Mouse (Mus musculus): Measurements from ENCODE around the gene Fam171a2.

Gene Fam171a2

DNA sequence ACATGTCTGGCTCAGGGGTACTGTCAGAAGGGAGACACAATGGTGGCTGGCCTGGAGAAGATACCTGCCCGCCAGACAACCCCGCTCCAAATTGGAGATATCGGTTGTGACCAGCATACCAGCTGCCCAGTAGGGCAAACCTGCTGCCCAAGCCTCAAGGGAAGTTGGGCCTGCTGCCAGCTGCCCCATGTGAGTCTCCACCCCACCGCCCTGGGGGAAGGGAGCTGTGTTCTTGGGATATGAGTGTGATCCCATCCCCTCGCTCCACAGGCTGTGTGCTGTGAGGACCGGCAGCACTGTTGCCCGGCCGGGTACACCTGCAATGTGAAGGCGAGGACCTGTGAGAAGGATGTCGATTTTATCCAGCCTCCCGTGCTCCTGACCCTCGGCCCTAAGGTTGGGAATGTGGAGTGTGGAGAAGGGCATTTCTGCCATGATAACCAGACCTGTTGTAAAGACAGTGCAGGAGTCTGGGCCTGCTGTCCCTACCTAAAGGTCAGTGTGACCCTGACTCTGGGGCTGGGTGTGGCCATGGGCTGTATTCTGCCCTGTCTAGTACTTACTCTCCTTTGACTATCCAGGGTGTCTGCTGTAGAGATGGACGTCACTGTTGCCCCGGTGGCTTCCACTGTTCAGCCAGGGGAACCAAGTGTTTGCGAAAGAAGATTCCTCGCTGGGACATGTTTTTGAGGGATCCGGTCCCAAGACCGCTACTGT is 11.6 kb downstream of the Fam171a2 start:
- DNase-seq (ENCODE audit: low spot score), result no peak

DNA sequence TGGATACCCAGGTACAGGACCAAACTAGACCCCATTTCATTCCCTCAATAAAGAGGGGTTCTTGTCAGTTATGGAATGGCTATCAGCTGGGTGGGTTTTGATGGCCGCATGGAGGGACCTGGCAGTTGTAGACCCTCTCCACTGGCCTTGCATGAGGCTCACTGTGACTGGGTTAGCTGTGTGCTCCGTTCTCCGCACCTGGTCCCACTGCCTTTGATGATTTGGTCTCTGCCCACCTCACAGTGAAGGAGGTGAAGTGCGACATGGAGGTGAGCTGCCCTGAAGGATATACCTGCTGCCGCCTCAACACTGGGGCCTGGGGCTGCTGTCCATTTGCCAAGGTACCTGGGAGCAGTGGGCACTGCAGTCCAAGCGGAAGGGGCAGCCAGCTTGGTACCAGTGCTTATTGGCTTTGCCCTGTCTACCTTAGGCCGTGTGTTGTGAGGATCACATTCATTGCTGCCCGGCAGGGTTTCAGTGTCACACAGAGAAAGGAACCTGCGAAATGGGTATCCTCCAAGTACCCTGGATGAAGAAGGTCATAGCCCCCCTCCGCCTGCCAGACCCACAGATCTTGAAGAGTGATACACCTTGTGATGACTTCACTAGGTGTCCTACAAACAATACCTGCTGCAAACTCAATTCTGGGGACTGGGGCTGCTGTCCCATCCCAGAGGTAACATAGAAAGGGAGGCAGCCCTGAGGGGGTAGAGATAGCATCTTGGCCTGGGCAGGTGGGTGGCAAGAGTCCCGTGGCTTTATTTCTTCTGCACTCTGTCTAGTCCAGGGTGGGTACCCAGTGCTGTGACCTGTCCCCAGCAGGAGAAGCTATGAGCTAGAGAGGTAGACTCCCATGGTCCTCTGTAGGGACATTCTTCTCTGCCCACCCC is 12.4 kb downstream of the Fam171a2 start:
- no peak for DNase-seq (ENCODE audit: low spot score)

DNA sequence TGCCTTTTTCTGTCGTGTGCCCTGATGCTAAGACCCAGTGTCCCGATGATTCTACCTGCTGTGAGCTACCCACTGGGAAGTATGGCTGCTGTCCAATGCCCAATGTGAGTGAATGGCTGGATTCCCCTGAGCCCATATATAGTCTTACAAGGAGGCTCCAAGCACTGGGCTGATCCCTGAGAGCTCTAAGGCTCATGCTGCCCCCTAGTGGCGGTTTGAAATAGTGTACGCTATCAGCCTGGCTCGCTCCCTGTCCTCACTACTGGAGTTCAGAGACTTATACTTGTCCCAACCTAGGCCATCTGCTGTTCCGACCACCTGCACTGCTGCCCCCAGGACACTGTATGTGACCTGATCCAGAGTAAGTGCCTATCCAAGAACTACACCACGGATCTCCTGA is 13.1 kb downstream of the Fam171a2 start:
- peak; percentile 97 for DNase-seq (ENCODE audit: low spot score)

GRCm38 (mm10) chr11:102433866-102434265 is 13.6 kb downstream of the Fam171a2 start:
- DNase-seq (ENCODE audit: low spot score), result no peak

DNA sequence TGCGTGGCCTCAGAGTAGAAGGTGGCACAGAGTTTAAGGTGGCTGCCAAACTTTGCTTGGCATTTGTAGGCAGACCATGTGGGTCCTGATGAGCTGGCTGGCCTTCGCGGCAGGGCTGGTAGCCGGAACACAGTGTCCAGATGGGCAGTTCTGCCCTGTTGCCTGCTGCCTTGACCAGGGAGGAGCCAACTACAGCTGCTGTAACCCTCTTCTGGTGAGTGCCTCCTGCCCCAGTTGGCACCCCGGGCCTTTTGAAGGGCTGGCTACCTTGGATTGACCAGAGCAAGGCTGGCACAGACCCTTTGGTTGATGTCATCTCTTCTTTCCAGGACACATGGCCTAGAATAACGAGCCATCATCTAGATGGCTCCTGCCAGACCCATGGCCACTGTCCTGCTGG is 14.6 kb downstream of the Fam171a2 start:
- no peak for DNase-seq (ENCODE audit: low spot score)

- no peak for DNase-seq (ENCODE audit: low spot score)
Observed at GRCm38 (mm10) chr11:102432115-102432843, 15.2 kb downstream of the Fam171a2 start.

GRCm38 (mm10) chr11:102431728-102432114 is 15.8 kb downstream of the Fam171a2 start:
- DNase-seq (ENCODE audit: low spot score), result no peak

- peak; percentile 94 for DNase-seq (ENCODE audit: low spot score)
Observed at GRCm38 (mm10) chr11:102431018-102431645, 16.4 kb downstream of the Fam171a2 start.

GRCm38 (mm10) chr11:102430121-102431017 is 17.1 kb downstream of the Fam171a2 start, which contains the start of gene Grn:
Gene Grn (plus strand): TSS chr11:102430315.
- DNase-seq (ENCODE audit: low spot score), result peak; percentile 97

GRCm38 (mm10) chr11:102429551-102429950 is 17.9 kb downstream of the Fam171a2 start:
- DNase-seq (ENCODE audit: low spot score), result no peak

- no peak for DNase-seq (ENCODE audit: low spot score)
Observed at GRCm38 (mm10) chr11:102428981-102429540, 18.4 kb downstream of the Fam171a2 start.

- no peak for DNase-seq (ENCODE audit: low spot score)
Observed at GRCm38 (mm10) chr11:102425555-102426316, 21.7 kb downstream of the Fam171a2 start.

DNA sequence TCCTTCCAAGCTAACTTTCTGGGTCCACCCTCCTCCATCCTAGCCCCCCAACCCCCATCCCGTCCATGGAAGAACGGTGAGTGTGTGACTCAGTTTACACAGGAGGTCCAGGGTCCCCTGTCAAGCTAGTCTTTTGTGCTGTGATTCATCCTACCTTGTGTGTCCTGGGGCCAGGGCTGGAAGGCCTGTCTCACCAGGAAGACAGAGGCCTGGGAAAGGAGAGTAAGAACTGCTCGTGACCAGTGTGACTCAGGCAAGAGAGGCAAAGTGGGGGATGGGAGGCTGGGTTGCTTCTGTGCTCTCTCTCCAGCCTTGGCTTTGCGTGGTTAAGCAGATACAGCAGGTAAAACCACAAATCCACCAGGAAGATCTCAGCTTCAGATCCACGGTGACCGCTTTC is 22.8 kb downstream of the Fam171a2 start:
- DNase-seq (ENCODE audit: low spot score), result no peak

DNA sequence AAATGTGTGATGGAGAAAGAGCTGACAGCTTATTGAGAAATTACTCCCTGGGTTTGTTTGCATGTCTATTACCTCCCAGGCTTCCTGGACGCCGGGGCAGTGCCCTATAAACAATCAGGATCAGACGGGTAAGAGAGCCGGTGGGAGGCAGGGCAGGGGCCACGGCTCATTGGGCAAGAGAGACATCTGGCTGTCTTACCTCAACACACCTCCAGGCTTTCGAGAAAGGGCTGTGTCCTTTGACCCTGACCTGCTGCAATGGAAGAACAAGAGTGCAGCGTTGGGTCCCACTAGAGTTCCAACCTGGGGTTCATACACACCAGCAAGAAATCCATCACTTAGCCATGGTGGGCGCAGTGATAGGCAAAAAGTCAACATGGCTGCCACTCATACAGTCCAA is 25.9 kb downstream of the Fam171a2 start:
- DNase-seq (ENCODE audit: low spot score), result no peak

GRCm38 (mm10) chr11:102418887-102419286 is 28.6 kb downstream of the Fam171a2 start:
- no peak for DNase-seq (ENCODE audit: low spot score)

- no peak for DNase-seq (ENCODE audit: low spot score)
Observed at GRCm38 (mm10) chr11:102417160-102417559, 30.3 kb downstream of the Fam171a2 start.

DNA sequence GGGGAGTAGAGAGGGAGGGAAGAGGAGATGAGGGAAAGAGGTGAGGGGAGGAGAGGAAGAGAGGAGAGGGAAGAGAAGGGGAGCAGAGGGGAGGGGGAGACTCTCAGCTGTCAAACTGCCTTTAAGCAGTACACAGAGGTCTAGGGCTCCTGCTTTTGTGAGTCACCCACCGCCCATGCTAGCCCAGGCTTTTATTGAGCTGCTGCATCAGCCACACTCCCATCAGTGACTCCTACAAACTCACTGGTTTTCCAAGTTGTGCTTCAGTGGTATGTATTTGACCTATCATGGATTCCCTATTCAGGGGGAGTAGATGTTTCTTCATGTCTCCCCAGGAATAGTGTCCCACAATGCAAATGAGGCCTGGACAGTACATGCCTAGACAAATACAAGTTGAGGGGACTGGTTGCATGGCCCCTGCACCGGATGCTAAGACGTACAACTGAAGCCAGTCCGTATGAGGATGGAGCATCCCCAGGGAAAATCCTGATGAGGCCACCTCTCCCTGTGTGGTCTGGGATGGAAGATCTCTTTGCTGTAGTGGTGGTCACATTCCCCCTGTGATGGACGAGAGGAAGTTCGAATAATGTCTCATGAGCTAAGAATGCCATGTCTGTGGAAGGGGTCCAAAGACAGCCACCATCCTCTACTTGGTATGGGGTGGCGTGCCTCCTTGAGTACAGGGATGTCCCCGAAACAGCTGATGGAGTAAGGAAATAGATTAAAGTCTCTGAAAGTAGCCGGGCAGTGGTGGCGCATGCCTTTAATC is 32.3 kb downstream of the Fam171a2 start:
- DNase-seq (ENCODE audit: low spot score), result no peak

- no peak for DNase-seq (ENCODE audit: low spot score)
Observed at GRCm38 (mm10) chr11:102413059-102413458, 34.4 kb downstream of the Fam171a2 start.

DNA sequence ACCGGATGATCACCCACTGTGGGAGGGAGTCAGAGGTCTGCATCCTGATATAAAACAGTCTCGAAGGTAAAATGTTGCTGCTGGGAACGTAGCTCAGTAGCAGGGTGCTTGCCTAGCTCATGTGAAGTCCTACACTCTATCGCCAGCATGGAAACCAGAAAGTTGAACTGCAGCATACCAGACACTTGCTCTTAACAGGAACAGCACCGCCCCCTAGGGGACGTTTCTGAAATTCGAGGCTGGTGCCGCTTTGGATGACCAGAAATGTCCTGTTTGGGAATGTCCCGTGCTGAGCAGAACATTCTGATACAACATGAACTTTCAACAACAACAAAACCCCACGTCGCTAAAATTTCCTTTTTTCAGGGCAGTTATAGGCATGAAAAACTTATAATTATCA is 35.8 kb downstream of the Fam171a2 start:
- DNase-seq (ENCODE audit: low spot score), result peak; percentile 97

All from embryo, embryonic 10.5 days (tissue).